Mouse (Mus musculus) CD4-positive, CD25-positive, alpha-beta regulatory T cell, adult 2 months (primary cell): ENCODE data around the gene Ncoa3.
"Not testable (repeated sequence)": the region's sequence is repeated elsewhere in the genome, so short reads cannot be mapped to it uniquely, and the experiment has no call there.

Experiments
- DNase-seq: peaks from one replicate; pipeline ENCODE4 v3.0.0-alpha.2; 2012; ENCODE audit warnings: low read depth, low spot score

Ncoa3 gene

DNA sequence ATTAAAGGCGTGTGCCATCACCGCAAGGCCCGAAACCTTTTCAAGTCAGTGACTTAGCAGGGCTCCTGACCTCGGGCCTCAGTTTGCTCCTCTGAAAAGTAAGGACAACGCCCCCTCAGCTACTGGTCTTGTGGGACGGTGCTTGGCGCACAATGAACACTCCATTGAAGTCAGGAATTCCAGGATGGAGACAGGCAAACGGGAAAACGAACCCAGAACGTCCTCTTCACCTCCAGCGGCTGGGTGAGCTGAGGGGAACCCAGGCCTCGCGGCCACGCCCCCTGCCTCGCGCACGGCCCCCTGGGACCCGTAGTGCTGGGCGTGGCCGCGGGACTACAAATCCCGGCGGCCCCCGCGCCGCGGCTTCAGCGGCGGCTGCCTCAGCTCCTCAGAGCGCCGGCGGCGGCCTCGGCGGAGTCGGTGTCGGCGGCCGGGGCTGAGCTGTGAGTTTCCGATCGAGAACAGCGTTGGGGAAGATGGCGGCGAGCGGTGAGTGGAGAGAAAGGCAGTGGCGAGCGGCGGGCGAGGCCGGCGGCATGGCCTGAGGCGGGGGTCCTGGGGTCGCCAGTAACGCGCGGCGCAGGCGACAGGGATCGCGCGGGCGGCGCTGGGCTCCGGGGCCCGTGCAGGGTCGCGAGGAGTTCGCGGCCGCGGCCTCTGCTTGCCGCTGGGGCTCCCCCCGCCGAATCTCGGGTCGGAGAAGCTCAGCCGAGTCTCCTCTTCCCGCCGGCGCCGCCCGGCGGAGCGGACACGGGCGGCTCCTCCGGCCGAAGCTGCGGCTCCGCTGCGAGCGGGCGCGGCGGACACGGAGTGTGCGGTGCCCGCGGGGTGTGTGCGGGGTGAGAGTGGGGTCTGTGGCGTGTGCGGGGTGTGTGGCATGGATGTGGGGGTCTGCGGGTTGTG lies at the start of gene Ncoa3:
TSS of gene Ncoa3 (plus strand) at position 367 of the 903 bp plus-strand sequence.
- DNase-seq = peak; percentile 97

DNA sequence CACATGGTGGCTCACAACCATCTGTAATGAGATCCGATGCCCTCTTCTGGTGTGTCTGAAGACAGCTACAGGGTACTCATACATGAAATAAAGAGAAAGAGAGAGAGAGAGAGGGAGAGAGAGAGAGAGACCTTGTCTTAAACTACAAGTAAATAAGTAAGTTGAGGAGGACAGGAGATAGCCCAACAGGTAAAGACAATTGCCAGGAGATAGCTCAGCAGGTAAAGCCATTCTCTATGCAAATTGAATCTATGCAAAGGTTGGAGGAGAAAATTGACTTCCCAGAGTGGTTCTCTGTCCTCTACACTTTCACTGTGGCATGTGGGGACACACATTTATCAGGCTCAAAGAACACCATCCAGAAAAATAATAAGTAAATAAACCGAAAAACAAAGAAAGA lies 49.3 kb upstream of the Ncoa3 start:
- DNase-seq = no peak

DNA sequence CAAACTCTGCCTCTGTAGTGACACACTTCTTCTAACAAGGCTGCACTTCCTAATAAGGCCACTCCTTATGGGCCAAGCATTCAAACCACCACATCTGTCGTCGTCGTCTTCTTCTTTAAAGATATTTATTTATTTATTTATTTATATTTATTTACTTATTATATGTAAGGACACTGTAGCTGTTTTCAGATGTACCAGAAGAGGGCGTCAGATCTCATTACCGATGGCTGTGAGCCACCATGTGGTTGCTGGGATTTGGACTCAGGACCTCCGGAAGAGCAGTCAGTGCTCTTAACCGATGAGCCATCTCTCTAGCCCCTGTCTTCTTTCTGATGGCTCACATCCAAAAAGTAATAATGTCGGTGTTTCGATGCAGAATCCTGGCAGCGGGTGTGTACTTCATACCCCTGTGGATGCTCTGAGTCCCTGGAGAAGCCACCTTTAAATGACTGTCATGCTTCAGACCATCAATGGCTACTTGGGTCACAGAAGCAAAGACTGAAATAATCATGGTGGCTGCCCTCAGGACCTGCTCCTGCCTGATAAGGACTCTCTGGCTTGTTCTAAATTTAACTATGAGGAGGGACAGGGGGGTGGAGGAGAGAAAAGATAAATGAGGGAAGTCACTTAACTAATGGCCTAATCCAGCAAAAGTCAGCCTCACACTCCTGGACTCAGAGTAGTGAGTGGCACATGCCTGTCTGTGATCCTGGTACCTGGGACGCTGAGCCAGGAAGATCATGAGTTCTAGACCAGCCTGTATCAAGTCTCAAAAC lies 47.7 kb upstream of the Ncoa3 start:
- peak; percentile 29 for DNase-seq

DNA sequence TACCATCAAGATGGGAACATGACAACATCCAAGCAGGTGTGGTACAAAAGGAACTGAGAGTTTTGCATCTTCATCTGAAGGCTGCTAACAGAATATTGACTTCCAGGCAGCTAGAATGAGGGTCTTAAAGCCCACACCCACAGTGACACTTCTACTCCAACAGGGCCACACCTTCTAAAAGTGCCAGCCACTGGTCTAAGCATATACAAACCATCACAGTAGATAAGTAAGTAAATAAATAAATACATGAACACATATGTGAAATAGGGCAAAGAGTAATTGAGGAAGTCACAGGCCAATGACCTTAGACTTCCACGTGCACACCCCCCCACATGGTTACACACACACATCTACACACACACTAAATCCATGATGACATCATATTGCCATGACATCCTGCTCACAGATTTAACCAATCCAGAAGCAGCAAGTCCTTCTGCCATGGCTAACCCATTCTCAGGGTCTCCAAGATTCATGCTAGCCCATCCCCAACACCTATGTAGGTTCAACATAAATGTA lies 46.3 kb upstream of the Ncoa3 start:
- DNase-seq = no peak

DNA sequence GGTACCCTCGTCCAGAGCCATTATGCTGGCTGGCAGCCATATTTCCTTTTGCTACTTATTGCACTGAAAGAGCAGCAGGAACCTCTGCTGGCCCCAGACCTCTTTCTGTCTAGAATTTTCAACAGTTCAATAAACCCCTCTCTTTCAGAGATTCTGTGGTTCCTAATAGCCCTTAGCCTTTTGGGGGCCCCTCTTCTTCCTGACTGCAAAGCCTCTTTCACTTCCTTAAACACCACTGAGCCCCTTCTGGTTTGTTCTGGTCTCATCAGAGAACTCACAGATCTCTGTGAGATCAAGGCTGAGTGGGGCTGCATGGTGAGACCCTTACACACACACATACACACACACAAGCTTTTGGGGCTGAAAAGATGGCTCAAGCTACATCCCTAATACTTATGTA lies 44.4 kb upstream of the Ncoa3 start:
- DNase-seq = no peak

DNA sequence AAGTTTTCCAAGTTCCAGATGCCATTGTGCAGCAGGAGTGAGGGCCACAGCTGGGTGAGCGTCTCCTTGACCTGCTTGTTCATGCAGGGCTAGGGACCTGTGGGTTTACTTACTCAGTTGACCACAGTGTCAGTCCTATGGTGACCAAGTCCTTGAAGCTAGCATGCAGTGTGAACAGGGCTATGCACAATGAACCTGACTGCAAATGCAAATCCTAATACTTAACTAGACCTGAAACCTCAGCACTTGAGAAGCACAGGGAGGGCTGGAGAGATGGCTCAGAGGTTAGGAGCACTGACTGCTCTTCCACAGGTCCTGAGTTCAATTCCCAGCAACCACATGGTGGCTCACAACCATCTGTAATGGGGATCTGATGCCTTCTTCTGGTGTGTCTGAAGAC lies 43.7 kb upstream of the Ncoa3 start:
- not testable (repeated sequence) for DNase-seq

DNA sequence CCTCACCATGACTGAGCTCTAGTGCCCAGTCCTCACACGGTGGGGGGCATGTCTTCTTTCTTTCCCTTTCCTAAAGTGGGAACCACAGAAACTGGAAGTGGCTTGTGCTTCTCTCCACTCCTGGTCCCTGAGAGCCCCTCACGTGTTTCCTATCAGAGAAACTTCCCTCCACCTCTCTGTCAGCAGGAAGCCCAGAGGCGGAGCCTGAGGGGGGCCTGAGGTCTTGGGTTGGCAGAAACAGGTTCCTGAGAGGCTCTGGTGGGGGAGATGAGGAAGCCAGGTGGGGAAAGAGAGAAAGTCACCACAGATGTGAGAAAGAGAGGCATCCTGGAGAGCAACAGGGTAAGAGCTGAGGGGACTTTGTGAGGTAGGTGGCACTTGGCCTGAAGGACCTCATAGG lies 42.7 kb upstream of the Ncoa3 start:
- DNase-seq = peak; percentile 41

DNA sequence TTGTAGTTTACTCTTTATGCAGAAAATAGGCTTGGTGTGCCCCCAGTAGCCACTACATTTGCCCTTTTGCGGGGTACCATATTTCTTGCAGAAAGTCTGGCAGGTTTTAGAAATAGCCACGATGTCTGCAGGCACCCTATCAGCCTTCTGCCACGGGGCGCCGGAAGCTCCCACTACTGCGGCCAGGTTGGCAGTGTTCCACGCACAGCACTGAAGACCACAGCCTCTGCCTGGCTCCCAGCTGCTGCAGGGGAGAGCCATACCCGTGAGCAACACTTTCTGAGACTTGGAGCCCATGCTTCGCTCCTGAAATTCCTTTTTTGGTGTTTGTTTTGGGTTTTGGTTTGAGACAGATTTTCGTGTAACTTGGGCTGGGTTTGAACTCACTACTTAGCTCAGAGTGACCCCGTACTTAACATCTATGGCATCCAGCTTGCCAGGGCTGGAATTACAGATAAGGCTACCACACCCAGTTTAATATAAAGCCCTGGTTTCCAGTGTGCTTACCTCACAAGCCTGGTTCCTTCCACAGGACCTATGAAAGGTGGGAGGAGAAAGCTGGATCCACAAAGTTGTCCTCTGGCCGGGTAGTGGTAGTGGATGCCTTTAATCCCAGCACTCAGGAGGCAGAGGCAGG lies 40.9 kb upstream of the Ncoa3 start:
- peak; percentile 63 for DNase-seq

DNA sequence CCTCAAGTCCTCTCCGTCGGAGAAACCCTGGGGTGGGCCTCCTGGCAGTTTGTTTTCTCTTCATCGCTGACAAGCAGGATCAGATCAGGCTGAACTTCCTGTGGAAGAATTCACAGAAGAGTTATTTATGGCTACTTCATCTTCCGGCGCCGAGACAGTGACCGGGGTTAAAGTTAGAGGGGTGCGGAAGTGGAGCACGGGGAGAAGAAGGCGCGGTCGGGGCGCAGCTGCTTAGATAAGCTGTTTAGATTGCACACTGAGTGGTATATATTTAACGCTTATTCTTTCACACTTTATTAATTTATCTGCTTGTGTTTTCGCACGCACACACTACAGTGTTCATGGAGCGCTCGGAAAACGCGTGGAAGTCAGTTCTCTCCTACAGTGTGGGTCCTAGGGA lies 37.6 kb upstream of the Ncoa3 start:
- DNase-seq = peak; percentile 82

DNA sequence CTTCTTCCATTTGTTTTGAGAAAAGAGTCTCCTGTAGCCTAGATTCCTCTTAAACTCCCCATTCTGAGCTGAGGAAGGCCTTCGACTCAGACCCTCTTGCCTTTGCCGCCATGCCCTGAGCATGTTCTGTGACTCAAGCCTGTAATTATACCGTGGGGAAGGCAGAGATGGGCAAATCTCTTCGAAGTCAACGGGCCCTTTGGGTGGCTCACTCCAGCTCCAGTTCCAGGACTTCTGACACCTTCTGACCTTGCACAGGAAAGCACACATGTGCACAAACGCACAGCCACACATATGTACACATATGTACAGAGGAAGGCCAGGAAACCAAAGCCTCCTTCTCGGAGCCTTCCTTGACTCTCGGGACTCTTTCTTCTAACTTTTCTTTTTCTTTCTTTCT lies 37.0 kb upstream of the Ncoa3 start:
- peak; percentile 50 for DNase-seq

DNA sequence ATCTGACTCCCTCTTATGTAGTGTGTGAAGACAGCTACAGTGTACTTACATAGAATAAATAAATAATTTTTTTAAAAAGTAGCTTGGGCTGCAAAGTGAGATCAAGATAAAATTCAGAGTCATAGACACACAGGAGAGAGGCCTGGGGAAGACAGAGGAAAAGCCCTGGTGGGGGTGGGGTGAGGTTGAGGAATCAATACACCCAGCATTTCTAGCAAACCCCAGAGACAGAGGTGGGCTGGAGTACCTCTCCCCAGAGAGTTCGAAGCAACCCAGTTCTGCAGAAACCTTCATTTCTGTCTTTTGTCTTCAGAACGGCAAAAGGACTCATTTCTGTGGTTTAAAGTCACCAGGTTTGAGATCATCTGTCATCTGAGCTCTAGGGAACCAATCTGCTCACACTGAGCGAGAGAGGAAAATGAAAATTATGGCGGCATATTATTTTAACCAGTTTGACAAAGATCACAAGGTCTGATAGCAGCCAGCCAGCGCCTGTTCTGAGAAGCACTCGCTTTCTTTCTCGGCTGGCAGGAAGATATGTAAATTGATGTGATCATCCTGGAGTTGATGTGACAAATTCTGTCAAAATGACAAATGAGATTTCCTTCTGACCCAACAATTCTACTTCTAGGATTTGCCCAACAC lies 36.2 kb upstream of the Ncoa3 start:
- peak; percentile 82 for DNase-seq

DNA sequence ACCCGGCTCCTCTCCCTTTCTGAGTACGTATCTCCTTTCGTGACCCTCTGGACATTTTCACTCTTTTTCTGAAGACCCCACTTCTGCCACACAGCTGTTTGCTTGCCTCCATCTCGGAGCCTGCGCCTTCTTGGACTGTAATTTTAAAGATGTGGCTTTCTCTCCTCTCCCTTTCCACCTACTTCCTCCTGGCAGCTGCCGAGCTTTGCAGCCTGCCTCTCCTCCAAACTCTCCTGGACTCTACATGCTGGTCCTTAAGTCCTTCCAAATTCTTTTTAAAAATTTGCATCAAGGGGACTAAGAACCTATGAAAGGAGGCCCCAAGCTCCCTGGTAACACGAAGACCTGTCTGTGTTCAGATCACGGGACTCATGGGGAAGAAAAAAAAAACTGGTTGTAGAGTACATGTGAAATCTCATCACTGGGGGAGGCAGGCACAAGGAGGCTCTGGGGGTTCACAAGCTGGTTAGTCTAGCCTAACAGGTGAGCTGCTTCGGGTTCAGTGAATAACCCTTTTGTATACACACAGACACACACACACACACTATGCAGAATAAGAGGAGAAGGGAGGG lies 35.1 kb upstream of the Ncoa3 start:
- no peak for DNase-seq

DNA sequence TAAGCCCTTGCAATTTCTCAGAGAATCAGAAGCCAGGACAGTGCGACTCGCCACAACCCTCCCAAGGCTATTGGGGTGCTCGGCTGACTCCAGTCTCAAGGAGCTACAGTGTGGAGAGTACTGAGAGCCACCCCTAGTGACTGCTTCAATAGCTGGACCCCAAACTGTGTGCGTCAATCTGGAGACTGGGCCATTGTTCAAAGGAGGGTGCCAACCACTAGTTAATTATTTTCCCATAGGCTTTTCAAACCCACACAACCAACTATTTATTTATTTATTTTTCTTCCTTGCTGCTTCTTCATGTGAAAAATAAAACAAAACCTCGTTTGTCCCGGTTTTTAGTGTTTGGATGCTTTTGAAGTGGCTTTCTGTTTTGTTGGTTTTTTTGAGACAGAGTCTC lies 33.9 kb upstream of the Ncoa3 start:
- no peak for DNase-seq

DNA sequence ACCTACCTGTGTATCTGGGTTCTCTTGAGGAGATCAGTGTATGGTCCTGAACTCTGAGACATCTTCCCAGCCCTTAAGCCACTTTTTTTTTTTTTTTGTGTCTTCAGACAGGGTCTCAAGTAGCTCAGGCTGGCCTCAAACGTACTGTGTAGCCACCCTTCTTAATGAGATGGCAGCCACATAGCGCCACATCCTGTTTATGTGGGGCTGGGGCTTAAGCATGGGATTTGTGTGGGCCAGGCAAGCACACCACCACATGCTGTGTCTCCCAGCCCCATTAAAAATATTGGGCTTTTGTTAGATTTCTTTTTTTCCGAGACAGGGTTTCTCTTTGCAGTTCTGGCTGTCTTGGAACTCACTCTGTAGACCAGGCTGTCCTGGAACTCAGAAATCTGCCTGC lies 31.7 kb upstream of the Ncoa3 start:
- DNase-seq = peak; percentile 43

DNA sequence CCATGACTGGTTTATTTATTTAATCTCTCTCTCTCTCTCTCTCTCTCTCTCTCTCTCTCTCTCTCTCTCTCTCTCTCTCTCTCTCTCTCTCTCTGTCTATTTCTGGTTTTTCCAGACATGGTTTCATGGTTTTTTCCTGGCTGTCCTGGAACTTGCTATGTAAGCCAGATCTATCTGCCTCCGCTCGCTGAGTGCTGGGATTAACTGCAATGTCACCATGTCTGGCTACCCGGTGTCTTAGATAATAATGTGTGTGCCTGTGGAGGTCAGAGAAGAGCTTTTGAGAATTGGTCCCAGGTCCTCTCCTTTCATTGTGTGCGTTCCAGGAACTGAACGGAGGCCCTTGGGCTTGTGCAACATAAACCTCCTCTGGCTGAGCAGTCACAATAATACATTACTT lies 29.6 kb upstream of the Ncoa3 start:
- DNase-seq = no peak

DNA sequence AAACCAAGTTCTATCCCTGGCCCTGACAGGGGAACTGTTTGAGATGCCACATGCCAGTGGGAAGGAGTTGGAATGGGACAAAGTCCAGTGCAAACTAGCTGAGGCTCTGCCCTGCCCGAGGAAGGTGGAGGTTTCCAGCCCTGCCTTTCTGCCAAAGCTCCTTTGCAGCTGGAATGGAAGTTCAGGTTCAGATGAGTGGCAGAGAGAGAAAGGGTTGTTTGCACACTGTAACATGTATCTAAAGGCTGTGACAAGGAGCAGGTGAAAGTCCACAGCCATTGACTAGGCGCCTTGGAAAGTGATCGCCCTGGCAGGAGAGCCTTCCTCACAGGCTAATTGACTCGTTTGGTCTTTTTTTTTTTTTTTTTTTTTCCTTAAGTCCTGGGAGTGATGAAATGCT lies 28.3 kb upstream of the Ncoa3 start:
- no peak for DNase-seq

DNA sequence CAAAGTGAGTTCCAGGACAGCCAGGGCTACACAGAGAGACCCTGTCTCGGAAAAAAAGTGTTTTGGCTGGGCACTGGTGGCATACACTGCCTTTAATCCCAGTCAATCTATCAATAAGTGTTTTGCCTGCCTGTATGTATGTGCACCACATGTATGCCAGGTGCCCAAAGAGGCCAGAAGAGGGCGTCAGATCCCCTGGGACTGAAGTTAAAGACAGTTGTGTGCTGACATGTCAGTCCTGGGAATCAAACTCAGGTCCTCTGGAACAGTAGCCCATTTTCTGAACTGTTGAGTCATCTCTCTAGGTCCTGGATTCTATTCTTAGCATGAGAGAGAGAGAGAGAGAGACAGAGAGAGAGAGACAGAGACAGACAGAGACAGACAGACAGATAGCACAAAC lies 25.4 kb upstream of the Ncoa3 start:
- DNase-seq = no peak

DNA sequence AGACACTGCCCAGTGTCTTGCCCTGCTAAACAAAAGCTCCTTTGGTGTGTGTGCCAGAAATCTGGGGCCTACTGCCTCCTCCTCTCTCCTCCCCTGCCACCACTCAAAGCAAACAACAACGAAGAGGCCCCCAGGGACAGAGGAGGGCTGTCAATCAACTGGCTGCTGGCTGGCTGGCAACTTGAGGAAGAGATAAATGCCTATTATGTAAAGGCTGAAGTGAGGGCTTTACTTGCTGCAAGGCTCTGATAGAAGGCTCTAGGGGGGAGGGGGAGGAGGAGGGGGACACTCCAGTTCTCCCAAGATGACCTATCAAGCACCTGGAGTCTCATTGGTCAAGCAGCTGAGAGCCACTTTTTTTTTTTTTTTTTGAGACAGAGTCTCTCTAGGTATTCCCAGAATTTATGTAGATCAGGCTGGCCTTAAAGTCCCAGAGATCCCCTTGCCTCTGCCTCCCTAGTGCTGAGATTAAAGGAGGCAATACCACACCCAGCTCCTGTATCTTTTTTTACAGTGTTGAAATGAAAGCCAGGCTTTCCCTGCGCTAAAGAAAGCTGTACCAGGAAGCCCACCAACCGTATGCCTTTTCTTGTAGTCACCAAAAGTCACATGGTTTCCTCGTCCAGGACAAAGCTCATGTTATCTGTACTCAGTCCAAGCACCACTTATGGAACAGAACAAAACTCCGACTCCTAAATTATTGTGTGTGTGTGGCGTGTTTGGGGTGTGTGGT lies 24.4 kb upstream of the Ncoa3 start:
- DNase-seq = no peak

DNA sequence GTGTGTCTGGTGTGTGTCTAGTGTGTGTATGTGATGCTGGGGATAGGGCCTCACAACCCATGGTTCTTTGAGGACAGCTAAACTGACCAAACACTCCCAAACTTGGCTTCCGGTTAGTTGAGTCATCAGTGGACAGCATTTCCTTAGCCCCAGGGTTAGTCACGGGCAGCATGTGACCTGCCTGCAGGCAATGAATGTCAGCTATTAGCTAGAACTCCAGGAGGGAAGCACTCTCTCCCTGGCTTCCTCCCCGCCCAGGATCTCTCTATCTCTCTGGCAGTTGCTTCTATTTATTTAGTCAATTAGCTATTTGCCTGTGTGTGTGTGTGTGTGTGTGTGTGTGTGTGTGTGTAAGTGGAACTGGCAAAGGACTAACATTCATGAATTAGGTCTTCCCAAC lies 23.6 kb upstream of the Ncoa3 start:
- DNase-seq = no peak

DNA sequence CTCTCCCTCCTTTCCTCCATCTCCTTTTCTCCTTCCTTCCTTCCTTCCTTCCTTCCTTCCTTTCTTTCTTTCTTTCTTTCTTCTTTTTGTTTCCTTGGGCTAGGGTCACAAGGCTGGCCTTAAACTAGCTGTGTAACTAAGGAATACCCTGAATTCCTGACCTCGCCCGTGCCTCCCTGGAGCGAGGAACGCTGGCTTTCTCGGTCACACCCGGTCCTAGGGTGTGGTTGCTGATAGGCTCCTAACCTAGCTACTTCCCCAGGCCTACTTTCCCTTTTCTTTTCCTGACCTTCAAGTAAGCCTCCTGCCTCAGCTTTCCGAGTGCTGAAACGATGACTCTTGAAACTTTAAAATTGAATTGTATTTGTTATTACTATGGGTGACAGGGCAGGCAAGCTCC lies 23.0 kb upstream of the Ncoa3 start:
- DNase-seq = no peak

DNA sequence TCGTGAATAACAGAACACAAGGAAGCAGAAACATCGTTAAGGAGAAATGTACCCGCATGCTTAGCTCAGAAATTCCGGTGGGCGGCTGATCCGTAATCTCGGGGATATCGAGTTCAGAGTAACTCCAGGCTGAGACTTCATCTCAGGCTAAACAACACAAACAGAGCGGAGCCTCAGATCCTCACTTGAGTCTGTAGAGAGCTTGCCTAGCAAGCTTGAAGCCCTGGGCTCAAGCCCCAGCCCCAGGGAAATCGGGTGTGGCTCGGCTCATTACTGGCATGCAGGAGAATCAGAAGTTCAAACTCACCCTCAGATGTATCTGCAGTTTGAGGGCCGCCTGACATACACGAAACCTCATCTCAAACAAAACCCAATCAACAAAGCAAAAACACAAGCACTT lies 22.5 kb upstream of the Ncoa3 start:
- no peak for DNase-seq
